Mouse (Mus musculus) thymus, postnatal 4 days (tissue): ENCODE measurements at regions not wholly inside any gene's neighbourhood (a gene's known extent, or its start where the extent isn't known, plus 50 kb on each side); places are given as distances from the start of the nearest gene placed in this dataset.

Experiments used
- DNase-seq: peaks from one replicate; pipeline ENCODE4 v3.0.0; 2021

DNA sequence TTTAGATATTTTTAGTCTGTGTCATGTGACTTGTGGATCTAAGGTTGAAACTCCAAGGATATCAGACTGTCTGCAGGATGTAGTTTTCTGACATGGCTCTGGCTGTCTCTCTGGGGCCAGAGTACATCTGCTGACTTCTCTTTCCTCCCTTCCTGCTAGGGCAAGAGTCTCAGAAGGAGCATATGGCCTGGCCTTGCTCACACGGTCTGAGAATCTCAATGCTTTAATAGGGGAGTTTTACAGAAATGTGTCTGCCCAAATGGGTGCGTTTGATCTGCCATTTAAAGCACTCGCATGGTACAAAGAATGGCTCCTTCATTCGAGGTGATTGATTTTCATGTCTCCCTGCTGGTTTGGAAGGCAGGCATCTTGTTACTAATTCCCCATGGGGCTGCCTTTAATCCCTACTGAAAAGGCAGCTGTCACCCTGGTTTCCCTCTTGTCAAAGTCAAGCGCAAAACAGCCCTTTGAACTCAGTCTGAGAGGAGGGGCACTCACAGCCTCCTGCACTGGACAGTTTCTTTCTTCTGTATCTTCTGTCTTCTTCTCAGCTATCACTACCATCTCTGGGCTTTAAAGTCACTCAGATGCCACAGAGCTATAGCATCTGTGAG is 199.7 kb upstream of the Eef2kmt start:
- peak; percentile 13 for DNase-seq

DNA sequence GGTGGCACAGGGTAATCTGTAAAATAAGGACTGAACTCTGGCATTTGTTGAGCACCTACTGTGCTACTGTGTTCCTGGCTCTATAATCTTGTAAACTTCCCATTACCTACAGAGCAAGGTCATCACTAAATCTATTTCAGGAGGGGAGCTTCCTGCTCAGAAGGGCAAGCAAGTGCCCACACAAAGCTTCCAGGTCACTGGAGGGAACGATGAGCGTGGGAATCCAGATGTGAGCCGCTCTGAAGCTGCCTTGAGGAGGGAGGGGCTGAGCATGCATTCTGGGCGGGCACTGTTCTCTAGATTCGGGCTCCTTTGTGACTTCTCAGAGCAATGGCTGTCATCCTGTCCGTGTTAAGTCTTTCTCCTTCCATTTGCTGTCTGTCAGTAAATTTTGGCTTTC is 198.5 kb upstream of the Eef2kmt start:
- peak; percentile 66 for DNase-seq

DNA sequence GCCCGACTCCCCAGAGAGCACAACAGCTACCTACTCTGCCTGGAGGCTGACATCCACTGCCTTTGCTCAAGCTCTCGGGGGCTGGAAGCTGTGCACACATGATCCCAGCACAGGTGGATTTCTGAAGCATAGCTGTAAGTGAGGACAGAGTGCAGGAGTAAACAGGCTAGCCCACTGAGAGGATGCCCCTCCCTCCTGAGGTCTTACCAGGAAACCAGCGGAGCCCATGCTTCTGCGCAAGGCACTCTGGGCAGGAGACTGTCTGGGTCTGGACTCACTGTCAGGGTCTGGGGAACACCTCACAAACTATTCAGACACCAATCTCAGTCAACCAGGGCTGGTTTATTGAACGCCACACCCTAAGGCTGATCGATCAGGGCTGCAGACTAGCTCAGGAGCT is 197.2 kb upstream of the Eef2kmt start:
- DNase-seq = peak; percentile 71

DNA sequence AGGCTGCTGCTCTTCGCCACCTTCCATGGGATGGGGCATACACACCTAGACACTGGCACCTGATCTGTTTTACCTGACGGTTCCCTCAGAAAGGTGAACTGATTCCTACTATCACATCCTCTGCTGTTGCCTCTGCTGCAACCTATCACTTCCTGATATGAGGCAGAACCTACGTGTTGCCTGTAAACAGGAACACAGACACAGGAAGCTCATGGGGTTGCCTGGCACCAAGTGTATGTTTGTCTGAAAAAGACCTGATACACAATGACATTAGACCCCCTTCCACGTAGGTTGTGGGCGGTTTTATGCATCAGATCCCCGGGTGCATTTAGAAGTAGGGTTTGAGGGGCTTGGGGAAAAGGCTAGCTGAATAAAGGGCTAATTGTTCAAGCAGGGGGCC is 190.0 kb upstream of the Eef2kmt start:
- DNase-seq = peak; percentile 18

DNA sequence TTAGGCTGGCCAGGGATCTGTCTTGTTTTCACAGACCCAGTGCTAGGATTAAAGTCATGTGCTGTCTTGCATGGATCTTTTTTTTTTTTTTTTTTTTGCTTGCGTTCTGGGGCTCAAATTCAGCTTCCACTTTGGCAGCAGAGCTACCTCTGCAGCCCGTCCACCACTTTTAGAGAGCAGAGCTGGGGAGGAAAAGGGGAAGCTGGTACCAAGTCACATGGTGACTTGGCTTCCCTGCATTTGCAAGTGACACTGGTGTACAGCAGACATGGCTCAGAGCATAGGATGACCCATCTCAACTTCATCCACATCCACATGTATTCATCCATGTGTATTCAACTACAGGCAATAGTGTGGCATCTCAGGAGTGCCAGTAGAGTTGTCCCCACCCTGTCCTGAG is 189.0 kb upstream of the Eef2kmt start:
- DNase-seq = no peak

DNA sequence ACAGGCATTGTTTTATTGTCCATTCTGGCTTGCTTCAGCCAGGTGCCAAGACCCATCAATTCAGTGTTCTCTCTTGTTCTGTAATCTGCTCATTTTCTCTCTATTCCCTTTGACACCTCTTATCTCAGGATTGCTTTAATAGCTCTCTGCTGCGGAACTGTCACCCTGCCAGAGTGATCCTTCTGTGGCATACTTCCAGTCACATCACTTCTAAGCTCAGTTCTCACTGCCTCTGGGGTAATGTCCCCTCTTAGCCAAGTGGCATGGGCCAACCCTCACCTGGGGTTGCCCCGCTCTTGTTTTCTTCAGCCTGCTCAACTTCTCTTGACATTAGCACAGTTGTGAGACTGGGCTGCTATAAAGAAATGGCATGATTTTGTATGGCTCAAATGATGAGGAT is 183.9 kb upstream of the Eef2kmt start:
- no peak for DNase-seq

DNA sequence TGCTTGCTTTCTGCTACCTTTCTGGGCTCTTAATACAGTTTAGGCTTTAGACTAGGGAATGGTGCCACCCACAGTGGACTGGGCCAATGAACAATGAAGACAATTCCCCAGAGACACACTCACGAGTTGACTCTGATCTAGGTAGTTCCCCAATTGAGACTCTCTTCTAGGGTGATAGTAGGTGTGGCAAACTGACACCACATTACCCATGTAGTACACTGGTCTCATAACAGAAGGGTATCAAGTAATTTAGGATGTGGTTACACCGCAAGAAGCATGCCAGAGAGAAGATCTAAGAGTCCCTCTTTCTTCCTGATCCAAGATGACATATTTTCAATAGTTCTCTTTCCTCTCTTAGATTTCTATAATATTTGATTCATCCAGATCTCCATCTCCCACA is 182.6 kb upstream of the Eef2kmt start:
- no peak for DNase-seq

DNA sequence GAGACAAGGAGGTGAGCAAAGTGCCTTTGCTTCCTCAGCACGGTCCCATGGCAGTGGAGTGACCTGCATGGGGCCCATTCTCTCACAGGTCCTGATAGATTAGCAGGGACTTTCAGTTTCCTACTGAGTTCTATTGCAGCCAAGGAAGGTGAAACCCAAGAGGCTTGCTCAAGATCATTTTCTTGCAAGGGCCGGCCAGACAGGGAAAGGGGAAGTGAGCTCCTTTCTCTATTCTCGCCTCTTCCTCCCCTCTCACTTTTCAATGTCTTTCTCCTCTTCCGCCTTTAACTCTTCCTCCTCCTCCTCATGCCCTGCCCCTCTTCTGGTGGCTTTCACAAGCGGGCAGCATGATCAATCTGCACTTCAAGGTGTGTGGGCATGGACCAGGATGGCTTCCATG is 175.9 kb upstream of the Eef2kmt start:
- no peak for DNase-seq

DNA sequence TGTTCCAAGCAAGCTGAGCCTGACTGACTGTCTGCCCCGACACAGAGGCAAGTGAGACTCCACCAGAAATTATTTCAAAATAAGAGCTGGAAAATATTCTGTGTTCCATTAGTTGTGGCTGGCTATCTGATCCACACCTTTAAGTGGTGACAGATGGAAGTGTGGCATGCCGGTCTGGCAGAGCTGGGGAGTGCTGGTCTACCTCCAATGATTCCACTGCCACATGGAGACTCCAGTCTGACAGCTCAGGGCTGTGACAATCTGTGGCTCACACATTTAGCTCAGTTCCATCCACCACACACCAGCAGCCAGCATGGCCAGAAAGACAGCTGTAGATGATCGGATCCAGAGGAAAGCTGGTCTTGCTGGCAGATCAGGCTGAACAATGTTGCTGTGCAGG is 175.3 kb upstream of the Eef2kmt start:
- no peak for DNase-seq

DNA sequence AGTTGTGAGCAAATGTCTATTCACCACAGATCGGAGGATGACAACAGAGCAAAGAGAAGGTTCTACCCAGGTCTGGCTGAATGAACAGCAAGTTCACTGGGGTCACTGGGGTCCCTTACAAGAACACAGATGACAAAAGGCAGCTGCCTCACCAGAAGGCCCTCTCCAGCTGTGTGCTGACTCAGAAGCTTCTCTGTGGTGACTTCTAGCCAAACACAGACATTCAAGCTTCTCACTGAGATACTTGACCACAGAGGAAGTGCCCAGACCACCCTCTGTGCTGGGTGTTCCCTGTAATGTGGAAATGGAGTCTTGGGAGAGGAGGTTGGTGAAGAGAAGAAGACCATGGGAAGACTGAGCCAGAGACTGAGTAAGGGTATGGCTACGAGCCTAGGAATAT is 173.7 kb upstream of the Eef2kmt start:
- no peak for DNase-seq

DNA sequence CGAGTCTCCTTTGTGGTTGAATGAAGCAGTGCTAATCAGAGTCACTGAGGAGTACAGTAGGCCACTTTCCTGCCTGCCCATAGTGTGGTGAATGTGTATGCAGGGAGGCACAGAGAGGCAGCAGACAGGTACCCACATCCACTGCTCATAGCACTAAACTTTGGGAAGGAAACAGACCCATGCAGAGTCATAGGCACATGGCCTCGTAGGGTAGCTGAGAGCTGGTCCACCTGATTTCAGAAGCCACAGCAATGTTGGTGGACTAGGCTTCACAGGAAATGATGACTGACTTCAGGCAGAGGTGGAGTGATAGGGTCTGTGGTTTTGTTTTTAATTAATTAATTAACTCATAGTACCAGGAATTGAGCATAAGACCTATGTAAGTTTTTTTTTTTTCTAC is 170.1 kb upstream of the Eef2kmt start:
- DNase-seq = no peak

DNA sequence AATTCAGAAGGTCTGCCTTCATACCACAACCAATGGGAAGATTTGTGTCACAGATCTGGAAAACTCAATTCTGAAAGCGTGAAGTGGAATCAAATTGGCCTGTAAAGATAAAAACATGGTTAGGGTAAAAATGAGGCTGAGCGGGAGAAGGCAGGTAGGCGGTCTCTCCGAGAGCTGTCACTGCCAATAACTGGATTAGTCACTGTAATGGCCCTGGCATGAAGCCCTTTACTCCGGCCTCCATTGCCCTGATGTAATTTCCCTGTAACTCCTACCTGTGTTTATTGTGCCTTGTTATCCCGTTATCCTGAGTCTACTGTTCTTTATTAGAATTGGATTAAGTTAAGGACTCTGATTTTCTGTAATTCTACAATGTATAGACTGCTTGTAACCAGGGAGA is 166.3 kb upstream of the Eef2kmt start:
- DNase-seq = no peak

DNA sequence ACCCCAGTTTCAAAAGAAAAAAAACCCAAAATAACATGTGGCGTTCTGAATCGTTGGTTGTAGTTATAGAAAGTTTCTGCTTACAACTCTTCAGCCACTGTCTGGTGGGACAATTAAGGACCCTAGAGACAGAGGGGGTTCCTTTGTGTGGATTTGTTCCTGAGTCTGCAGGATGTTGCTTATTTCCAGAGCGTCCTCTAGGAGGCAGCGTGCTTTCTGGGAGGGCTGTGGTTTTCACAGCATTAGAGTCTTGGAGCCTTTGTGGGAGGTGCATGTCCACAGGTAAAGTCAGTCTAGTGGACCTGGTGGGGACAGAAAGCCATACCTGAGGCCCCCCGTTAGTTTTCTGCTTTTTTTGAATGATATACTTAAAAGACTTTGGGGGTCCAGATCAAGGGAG is 165.8 kb upstream of the Eef2kmt start:
- DNase-seq = no peak

DNA sequence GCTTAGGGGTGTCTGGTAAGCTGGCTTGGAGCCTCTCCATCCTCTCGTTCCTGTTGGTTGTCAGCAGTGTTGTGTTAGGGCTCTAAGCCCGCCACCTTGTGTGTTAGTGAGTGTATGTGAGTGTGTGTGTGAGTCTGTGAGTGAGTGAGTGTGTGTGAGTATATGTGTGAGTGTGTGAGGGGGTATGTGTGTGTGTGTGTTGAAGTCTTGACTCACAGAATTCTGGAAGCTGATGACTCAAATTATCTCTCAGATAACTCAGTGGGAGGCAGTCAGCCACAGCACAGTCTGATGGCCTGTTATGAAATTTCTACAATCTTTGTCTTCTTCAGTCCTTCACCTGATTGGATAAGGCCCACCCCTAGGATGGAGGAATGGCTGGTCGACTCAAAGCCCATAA is 163.7 kb upstream of the Eef2kmt start:
- DNase-seq = no peak

DNA sequence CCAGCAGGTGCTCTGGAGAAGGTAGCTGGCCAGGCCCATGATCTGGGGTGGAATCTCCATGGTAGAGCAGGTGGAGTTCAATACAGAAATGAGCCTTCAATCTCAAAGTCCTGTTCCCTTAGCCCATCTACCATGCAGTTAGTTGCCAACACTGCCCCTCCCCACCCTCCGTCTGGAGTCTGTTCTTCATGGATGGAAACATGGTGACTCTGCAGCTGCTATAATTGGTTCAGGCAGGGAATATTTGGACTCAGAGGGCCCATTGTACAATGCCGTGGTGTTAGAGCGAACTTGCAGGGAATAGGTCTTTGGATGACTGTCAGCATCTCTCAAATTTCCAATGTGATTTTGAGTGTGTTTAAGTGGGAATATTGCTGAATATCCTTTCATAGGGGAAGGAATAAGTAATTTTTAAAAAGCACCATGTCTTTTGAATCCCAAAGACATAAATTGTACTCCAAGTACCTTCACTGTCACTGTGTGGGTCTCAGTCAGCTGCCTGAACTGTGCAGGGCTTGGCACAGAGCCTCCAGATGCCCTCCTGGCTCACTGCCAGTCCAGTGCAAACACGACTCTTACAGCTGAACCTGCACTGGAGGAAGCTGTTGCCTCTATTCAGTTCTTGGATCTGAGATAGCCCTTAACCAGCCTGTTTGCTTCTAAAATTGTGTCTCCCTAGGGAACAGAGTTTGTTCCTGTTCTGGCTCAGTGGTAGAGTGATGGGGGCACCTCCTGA is 162.8 kb upstream of the Eef2kmt start:
- DNase-seq = no peak

DNA sequence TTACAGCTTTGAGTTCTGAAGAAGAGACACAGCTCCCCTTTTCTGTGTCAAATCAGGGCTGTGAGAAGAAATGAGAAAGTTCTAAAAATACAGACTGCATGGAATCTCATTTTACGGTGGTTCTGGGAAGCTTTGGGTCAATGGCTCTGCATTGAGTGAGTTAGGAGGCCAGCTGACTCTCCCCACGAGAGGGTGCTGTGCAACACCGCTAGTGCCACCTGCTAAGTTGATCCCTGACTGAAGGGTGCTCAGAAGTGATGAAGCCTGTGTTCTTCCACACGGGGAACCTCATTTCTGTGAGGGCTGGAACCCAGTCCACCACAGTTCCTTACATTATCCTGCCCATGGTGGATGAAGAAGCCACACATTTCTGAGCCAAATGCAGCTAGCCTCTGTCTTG is 159.5 kb upstream of the Eef2kmt start:
- peak; percentile 55 for DNase-seq

DNA sequence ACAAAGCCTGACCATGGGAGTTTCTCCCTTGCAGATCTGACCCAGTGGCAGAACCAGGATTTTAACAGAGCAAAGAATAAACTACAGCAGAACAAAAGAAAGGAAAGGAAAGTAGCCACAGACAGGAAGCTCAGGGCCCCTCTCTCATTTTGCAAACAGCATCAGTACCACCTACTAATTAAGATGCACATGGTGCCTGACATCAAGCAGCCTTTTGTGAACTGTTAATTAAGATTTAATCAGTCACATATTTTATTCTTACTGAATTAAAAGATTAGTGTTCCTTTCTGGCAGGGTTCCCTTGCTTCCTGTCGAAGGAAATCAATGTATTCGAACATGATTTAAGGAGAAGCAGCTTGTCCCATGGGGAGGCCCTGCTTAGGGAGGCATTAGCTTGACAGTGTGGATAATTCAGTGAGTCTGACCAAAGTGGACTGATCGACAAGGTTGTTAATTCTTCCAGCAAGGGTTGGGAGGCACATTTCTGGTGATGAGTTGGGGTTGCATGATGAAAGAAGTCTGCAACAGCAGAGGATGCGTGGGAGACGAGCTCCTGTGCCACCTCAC is 156.1 kb upstream of the Eef2kmt start:
- no peak for DNase-seq

DNA sequence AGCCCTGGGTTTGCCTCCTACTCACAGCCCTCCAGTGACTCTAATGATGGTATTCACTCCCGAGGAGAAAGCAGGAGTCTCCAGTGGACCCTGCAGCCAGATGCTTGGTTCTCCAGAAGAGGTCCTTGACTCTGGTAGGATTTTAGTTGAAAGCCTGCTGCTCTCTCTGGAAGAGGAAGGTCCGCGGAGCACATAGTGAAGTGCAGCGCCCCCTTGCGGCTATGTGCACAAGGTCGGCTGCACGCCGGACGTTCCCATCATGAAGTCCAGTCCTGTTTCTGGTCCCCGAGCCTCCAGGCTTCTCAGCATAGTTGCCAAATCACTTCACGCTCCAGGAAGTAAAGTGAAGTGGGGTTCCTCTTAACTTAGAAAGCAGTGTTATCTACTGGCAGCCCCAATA is 150.9 kb upstream of the Eef2kmt start:
- peak; percentile 81 for DNase-seq

DNA sequence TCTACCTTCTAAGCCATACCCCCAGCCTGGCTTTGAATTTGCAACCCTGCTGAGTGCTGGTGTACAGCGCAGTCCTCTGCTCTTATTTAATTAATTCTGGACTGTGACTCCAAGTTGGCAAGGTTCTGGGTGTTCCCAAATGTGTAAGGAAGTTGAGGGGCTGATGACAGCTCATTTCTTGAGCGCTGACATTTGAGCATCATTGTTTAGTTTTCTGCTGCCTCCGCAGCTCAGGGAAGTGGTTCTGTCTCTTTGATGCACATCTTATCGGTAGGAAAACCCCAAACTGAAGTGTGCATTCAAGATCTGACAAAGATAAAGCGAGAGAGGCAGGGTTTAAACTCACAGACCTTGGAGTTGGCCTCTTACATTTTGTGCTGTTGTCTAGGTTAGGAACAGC is 137.6 kb upstream of the Eef2kmt start:
- no peak for DNase-seq

DNA sequence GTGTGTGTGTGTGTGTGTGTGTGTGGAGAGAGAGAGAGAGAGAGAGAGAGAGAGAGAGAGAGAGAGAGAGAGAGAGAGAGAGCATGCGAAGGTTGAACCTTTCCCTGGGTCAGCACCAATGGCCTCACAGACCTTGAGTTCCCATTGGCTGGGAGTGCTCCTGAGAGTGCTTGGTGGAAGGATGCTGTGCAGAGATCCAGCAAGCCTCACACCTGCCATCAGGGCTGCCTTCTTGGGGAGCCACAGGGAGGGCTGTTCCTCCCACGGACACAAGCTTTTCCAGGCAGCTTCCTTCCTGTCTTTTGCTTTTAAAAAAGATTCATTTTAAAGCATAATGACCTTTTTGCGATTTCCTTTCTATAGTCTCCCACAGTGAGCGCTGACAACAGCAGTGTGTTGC is 127.1 kb upstream of the Eef2kmt start:
- DNase-seq = no peak

DNA sequence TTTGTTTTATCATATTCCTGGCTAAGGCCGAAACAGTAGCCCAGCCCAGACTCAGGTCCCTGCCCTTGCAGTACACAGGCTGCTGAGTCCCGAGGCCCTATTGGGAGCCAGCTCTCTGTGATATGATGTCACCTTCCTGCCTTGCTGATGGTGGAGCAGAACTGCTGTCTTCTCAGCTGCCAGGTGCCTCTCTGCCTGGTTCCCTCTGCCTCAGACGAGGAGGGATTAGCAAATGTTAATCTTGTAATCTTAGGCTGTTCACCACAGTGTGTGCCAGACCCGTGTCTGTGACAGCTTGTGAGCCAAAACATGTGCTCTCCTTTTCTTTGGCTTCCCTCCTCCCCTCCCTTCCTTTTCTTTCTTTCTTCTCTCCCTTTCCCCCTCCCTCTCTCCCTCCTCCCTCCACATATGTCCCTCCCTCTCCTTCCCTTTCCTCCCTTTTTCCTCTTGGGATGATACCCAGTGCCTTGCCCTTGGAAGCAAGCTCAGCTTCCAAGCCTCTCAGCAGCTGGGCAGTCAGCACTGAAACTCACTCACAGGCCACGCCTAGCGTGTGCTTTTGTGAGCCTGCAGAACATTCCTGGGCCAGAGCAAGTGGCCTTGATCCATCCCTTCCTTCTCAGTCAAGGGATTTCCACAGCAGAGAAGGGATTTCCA is 126.6 kb upstream of the Eef2kmt start:
- DNase-seq = no peak

DNA sequence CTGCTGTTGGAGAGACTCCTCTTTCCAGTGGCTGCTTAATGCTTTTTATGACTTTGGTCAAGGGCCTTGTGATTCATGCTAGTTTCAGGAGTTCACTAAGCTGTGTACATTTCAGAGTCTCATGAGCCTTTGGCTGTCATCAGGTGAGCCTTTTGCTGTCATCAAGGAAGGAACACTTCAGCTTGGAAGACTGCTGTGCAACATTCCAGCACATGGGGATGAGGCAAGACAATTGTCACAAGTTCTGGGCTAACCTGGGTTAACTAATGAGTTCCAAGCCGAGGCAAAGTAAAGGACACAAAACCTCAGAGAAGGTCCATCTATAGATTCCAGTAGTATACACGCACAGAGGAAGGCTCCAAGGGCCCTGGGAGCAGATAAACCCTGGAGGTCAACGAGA is 124.8 kb upstream of the Eef2kmt start:
- no peak for DNase-seq

DNA sequence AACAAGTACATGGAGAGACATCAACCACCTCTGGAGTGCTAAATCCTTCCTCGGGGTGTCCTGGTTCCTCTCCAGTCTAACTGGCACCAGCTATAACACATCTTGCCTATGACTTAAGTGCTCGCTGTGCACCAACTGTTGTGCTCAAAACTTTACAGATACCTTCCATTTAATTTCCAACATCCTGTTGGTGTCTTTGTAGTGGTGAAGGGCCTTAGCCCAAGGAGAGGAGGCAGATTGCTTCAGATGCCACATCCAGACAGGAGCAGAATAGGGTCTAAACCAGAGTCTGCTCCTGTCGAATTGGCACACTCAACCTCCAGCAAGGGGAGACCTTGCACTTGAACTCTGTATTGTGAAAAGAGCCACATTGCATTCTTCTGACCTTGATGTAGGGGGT is 121.2 kb upstream of the Eef2kmt start:
- DNase-seq = no peak
